Mouse (Mus musculus) frontal cortex, adult 2 months (tissue): Measurements from ENCODE around the gene Drc1. TPM values are rescaled to one million over a fixed set of nuclear protein-coding genes. Genes with fewer than 3 reads are reported as not detected.

ENCODE experiments used
- DNase-seq, 2 experiments: peaks; one replicate each; pipeline ENCODE4 v3.0.0; 2022; ENCODE audit warnings: low spot score in 1 of 2; ENCODE audit errors: extremely low spot score in 1 of 2
- polyA plus RNA-seq: library from polyadenylated mRNA; depleted of rRNA; stranded (reverse); fragments of >200 nt; gene quantifications from 2 replicates; pipeline ENCODE4 v1.2.3, GENCODE M21; 2012; rRNA removed

Drc1 gene
- 8.8 and 11.5 TPM in 2 replicates for polyA plus RNA-seq

DNA sequence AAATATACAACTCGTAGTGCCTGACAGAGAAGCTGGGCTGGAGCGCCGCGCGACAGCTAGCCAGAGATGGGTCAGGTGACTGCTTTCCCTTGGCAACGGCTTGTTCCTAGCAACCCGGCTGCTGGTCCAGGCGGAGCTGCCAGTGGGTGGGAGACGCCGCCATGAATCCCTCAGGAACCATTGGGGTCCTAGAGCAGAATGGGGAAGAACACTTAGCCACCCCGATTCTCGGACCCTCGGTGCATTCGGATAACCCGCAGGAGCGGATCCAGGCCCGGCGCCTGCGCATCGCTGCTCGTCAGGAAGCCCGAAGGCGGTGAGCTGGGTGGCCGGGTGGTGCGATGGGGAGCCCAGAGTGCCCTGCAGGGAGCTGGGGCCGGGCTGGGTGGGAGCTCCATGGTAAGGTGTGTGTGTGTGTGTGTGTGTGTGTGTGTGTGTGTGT, at the start of gene Drc1:
Drc1 (plus strand) TSS at position 98 of the 442 bp plus-strand sequence.
- peak; percentile 26 to 81 for DNase-seq

DNA sequence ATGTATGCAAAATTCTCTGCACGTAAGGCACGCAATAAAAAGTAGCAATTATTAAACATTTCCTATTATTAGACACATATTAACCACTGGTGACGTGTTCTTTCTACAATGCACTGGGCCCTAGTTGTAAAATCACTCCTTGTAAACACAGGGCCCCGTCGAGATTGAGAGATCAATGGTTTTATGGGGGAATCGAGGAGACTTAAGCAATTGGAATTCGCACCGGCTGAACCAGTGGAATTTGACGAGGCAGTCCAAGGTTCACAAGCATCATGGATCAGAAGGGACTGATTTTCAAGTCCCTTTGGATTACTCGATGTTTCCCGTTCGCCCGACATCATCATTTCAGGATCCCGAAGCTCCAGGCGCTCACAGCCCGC, 49.3 kb upstream of the Drc1 start:
- no peak for DNase-seq

DNA sequence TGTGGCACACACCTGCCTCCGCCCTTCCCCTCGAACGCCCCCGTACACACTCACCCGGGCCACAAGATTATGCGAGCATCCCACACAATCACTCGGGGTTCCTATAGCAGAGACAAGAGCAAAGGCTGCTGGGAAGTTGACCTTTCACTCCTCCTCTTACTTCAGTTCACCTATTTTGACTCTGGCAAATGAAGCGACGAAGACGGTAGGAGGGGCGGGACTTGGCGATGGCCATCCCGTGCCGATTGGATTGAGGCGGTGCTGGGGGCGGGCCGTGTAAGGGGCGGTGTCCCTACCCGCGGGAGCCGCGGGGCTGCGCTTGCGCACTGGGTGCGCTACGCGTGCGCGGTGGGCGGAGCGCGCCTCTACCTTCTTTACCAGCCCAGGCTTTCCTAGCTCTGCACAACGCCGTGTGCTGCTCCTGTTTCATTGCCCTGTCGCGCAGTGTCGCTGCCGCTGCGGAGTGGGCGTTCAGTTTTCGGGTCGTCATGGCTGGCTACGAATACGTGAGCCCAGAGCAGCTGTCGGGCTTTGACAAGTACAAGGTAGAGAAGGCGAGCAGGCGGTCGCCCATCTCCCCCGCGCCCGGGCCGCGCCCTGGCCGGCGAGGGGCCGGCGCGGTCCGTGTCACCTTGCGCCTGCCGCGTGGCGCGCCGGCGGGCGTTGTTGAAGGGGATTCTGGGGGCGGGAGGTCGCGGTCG, 48.8 kb upstream of the Drc1 start, which contains the start of gene Selenoi:
Selenoi (plus strand) TSS at position 311 of the 701 bp plus-strand sequence.
- DNase-seq = peak; percentile 99

DNA sequence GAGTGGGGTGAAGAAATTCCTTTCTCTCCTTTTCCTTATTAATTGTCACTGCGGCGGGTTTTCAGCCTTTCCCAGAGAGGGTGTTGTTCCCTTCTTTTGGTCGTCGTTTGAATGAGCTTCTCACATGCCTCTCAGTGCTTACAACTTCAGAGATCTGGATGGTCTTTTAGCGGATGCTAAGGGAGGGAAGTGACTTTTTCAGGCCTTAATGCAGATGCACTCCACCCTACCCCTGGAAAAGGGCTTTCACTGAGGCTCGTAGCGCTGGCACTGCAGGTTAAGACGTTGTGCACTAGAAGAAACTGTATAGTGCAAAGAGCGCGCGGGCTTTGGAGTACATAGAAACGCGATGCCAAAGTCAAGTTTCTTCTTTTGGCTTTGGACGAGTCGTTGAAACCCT, 48.1 kb upstream of the Drc1 start:
- DNase-seq = peak in 1 of 2 experiments; percentile 27

DNA sequence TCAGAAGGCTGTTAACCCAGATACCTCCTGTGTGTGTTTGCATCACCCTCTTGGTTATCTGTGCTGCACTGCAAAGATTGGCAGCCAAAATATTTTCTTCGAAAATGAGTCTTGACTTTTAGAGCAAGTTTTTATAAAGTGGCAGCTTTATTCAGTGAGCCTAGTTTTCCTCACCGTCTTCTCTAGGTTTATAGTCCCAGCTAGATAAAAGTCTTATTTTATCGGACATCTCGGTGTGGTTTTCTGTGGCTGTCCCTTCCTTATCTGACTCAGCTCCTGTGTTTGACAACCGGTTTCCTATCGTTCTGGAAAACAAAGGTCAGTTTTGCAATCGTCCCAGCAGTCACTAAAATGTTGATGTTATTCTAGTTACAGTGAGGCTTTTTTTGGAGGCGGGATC, 47.2 kb upstream of the Drc1 start:
- no peak for DNase-seq

DNA sequence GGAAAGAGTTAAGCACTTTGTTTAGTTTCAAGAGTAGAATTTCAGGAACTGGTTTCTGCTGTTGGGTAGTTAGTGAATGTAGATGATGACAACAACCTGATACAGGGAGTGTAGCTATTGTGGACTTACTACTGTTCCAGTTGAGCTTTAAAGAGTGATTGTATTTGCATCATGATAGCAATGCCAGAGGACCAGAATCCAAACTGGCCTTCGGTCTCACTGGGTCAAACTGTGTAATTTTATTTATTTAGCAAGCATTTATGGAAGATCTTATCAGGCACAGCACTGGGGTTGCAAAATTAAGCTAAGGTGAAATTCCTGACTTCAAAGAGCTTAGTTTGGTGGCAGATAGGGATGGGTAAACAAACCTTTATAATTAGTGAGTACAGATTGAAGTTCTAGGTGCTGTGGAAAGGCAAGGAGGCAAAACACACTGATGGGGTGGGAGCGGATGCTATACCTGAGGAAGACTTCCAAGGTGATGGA, 45.5 kb upstream of the Drc1 start:
- DNase-seq = no peak

DNA sequence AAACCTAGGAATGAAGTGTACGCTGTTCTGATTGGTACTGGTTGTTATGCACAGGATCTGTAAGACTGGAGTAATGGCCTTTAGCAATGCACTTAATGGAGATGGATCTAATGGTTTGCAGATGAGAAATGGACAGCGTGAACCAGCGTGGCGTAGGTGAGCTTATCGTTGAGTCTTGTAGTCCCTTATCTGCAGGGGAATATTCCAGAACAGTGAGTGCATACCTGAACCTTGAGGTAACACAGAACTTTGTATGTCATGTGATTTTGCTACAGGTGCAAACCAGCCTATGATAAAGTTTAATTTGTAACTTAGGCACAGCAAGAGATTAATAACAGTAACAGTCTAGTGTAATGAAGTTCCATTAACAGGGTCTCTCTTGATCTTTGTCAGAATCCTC, 42.7 kb upstream of the Drc1 start:
- DNase-seq = no peak

DNA sequence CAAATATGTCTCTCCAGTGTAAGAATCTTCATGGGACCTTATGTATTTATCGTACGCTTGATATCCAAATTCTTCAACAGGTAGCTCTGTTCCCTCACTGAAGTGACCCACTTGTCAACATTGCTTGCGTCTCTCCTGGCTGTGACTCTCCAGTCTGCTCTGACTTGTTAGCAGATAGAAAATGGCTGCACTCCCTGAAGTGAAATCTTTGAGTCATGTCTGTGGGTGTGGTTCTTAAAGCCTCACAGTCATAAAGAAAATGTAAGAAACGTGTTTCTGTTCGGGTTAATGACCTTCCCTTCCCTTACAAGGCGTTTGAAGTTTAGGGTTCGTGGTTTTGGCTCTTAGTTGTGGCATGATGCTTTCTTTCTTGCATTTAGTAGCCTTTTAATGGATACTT, 40.6 kb upstream of the Drc1 start:
- DNase-seq = no peak

DNA sequence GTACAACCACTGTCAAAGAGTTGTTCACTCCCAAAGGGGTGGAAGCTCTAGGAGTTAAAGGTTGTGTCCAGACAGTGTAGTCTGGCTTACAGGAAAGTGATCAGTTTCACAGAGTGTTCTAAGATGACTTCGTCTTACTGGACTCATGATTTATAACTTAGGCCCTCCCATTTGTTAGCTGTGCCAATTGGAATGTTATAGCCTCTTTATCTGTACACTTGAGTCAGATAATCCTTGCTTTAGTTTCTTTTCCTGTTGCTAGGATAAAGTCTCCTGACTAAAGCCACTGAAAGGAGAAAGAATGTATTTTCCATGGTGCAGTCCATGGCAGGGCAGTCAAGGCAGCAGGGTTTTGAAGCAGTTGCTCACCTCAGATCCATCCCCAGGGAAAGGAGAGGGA, 38.8 kb upstream of the Drc1 start:
- DNase-seq = no peak

DNA sequence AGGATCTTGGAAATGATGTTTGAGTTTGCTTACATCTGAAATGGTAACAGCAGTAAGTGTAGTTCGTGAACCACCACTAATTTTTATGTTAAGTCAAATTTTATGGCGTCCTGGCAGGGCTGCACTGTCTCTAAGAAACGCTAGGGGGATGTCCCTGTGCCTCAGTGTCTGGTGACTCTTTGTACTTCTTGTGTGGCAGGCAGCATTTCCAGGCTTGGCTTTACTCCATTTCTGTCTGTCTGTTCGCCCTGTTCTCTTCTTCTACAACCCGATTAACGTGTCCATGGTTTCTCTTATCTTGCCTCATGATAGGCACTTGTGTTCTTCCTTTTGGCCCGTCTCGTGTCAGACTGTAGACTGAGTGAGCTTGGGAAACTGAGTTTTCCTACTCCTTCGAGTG, 37.4 kb upstream of the Drc1 start:
- no peak for DNase-seq

DNA sequence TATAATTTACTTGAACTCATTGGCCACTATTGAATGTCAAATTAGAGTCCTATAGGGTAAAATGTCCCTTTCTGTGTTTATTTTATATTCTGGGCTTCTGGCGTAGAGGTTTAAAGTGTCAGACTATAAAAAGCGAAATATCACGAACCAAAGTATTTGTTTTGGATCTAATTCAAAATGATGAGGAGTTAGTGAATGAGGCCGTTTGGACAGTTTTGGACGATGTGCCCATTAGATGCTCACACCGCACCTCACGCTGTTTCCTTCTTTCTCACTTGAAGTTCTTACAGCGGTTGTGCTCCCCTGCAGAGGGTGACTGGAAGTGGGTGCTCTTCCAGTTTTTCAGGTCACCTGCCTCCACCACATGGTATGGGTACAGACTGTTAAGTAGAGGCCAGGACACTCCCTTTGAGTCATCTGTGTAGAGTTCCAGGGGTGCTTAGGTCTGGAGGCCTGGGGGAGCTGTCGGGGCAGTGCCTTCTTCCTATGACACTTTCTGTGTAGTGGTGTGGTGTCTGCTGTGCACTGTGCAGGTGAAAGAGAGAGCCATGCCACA, 35.2 kb upstream of the Drc1 start:
- no peak for DNase-seq

DNA sequence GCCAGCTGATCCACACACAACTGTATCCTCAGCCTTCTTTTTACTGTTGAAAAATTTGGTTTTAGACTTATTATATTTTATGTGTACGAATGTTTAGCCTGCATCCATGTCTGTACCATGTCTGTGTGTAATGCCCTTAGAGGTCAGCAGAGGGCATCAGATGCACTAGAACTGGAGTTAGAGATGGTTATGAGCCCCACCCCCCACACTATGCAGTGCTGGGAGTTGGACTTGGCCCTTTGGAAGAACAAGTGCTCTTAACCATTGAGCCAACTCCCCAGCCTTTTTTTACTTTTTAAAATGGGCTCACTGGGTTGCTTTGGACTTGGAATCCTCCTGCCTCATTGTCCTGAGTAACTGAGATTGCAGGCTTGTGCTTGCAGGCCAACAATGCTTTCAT, 33.5 kb upstream of the Drc1 start:
- DNase-seq = no peak

DNA sequence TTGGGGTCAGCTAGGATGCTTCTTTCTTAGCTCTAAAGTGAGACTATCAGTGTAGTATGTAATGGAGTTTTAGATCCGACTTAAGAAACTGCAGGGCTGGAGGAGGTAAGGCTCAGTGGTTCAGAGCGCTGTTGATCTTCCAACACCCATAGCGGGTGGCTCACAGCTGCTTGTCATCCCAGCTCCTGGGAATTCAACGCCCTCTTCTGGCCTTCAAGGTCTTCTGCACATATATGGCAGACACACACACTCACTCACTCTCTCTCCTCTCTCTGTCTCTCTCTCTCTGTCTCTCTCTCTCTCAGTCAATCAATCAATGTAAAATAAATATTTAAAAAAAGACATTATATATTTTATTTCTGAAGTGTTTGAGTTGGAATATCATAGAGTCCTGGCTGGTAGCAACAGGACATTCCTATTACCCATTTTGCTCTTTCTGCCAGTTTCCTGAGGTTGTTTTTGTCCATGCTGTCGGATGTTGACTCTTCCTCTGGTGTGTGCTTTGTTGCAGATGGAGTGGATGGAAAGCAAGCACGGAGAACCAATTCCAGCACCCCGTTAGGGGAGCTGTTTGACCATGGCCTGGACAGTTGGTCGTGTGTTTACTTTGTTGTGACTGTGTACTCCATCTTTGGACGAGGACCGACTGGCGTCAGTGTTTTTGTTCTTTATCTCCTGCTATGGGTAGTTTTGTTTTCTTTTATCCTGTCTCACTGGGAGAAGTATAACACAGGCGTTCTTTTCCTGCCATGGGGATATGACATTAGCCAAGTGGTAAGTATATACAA, 25.4 kb upstream of the Drc1 start:
- no peak for DNase-seq

DNA sequence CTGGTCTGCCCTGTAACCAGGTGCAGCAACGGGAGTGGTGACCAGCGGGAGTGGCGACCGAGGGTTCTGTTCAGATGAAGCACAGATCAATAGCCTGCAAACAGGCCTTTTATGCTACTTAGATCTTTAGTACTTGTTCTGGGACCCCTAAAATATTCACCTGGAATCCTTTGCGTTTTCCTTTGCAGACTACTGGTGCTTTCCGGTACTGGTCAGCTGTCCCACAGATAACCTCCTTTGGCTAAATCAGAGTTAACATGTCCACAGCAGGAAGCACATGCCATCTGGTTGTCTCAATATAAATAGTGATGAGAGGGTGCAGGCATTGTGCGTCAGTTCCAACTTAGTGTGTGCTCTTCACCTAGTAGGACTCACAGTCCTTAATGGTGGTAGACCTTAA, 22.4 kb upstream of the Drc1 start:
- DNase-seq = no peak

DNA sequence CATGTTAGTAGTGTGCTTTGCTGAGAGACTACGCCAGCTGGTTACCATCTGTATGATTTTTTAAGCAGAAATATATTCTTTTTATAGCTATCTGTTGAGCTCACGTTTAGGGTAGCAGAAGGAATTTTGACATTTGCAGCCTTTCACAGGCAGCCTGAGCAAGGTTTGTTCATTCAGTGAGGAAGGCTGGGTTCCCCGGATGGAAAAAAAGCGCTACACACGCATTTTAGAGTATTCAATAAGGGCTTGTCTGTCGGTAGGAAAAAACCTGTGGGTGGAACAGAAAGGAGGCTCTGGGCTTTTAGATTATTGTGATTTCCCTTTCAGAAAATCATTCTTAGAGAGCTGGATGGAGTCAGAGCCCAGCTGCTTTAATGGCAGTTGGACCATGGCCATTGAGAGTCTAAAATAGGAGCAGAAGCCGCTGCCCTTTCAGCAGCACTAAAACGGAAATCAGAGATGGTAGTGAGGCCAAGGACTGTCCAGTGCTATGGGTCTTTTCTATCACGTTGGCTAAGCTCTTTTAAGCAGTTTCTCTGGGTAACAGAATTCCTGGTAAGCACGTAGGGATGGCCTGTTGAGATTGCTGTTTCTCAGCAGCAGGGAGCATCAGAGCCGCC, 10.5 kb upstream of the Drc1 start:
- peak; percentile 79 to 85 for DNase-seq

DNA sequence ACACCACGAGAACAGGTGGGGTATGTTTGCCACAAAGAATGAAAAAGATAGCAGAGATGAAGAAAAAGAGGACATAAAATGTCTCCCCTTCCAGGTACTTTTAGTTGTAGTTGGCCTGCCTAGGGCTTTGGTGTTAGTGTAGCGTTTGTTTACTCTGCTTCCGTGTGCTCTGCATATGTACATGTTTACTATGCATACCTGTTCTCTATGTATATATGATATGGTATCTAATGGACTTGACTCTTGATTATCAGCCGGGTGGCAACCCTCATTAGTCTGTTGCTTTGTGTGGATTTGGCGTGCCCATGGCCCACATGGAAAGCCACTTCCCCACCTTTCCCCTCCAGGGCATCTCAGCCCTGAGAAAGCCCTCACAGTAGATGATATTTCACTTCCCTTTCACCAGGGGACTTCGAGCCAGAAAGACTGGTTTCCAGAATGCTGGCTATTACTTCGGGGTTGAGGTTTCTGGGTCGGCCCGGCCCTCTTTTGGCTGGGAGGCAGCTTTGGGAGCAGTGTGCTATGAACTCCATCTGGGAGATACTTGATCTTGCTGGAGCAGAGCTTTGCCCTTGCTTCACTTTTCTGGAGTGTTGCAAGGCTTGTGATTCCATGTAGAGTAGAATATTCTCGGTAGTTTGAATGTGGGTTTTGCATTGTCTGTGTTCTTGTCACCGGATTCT, 9.4 kb upstream of the Drc1 start:
- DNase-seq = no peak

DNA sequence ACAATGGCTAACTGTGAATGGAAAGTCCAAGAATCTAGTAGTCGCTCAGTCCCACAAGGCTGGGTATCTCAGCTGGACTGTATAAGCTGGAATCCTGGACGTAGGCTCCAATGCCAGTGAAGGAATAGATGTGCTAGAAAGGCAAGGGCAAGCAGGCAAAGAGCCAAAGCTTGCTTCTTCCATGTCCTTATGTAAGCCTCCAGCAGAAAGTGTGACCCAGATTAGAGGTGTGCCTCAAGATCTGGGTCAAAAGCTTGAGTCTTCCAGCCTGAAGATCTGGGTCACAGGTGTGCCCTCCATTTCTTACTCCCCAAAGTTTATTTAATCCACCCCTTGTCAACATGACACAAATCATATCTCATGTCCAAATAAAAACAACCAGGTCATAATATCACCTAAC, 4.8 kb upstream of the Drc1 start:
- peak in 1 of 2 experiments; percentile 28 for DNase-seq

DNA sequence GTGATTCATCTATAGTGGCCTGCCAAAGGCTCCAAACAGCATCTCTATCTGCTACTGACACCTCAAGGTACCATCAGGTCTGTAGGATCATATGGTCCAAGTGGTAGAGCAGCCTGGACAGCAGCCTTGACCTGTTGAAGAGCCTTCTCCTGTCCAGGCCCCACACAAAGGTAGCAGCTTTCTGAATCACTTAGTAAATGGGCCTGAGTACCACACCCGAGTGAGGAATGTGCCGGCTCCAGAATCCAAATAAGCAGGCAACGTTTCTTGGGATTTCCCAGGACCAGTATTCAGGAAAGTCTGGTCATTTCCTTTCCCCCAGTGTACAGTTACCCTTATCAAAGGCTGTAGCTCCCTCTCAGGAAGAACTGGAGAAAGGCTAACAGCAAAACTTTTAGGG, 2.2 kb upstream of the Drc1 start:
- DNase-seq = no peak

DNA sequence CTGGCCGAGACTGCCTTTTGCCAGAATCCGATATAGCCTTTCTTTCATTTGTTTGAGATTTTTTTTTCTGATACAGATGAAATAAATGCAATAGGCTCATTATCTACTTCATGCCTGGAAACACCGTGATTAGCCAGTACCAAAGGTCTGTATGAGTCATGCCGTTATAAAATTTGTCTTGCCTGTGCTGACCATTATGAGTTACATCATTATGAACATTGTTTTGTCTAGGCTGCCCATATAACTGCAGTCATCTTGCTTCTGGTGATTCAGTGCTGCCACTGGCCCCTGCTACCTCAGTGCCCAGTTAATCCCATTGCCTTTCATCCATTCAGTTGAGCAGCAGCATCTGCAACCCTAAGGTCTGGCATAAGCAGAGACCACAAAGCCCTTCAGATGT, 1.7 kb upstream of the Drc1 start:
- DNase-seq = no peak

DNA sequence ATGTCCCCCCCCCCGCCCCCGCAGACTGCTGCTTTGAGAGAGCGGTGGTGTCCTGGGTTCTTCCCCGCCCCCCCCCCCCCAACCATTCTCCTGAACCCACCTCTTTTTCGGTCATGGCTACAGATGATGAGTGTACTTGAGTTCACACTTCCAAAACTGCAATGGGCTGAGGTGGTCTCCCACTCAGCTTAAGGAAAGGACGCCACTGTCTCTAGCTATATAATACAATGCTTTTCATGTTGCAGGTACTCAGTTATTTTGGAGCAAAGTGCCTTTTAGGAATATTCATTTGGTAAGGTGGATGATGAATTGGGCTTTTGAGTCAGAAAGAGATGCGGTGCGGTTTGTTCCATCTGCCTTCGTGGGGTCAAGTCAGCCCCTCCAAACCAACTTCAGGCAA, 324 bp upstream of the Drc1 start:
- no peak for DNase-seq
